Mouse (Mus musculus) adrenal gland, adult (tissue): ENCODE results near the gene Pex5l.

ENCODE experiments used
- DNase-seq, 2 experiments: peaks; one replicate each; pipeline ENCODE4 v3.0.0; 2022 to 2023; ENCODE audit warnings: low spot score in 1 of 2; ENCODE audit not compliant: inconsistent age in 2 of 2

The Pex5l gene

DNA sequence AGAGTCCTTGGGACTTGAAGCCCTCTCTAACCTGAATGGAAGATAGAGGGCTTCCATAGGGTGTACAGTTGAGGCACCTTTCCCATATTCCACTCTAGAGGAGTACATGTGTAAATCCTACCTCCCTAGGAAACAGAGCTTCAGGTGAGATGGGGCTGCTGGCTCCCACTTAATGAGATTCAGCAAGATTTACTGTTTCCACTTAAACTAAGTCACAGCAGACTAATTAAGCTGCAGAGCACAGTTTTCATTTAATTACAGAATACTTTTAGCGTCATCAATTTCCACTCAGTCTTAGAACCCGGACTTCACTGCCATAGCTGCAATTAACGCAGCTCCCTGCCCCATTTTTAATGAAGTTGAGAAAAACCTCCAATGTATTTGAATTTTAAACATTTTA, 181.6 kb downstream of the Pex5l start:
- no peak for DNase-seq

DNA sequence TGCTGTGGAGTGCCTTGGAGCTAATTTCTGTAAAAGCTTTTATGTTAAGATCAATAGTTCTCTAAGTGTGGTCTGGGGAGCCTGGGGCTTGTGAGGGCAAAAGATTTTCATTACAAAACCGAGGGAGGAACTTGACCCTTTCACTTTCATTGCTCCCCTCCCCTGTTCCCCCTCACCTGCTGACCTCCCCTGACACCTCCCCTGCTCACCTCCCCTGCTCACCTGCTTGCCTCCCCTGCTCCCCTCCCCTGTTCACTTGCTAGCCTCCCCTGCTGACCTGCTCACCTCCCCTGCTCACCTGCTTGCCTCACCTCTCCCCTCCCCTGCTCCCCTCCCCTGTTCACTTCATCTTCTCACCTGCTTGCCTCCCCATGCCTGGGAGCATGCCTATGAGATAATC, 191.7 kb downstream of the Pex5l start:
- no peak for DNase-seq

DNA sequence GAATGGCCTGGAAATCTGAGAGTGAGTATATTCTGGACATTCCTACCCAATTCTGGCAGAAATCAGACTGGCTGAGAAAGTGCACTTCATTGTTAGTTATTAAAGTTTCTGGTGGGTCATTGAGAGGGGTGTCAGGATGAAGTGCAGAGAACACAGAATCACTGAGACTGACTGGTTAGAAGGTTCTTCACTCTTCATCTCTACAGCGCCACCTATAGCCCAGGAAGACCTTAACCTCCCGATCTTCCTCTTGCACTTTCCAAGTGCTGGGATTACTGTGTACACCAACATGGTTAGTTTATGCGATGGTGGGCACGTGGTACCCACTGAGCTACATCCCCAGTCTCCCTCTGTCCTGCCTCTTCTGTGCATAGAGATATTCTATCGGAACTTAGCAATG, 195.6 kb downstream of the Pex5l start:
- no peak for DNase-seq

DNA sequence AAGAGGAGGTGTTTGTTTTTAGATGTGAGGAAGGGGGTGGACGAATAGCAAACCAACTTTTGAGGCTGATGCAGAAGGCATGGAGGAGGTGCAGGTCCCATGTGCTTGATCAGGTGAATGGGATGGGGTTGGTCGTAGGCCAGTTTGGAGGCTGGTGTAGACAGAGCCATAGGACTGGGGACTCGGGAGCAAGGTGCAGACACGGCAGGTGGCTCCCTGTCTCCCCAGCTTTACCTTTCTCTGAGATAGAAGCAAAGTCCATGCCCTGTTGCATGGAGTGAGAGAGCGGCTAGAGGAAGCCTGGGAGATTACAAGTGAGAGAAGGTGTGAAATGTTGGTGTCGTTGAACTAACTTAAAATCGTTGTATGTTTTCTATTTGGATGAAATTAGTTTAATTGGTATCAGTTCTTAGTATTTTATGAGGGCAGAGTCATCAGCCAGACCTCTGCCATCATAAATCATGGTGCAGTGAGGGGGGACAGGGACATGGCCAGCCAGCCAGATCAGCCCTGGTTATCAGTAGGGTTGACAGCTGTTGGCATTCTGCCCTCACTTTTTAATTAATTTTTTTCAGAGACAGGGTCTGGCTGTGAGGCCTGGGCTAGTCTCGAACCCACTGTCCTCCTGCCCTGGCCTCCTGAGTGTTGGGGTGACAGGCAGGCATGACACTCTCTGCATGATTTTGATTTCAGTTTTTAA, 203.1 kb downstream of the Pex5l start:
- peak in 1 of 2 experiments; percentile 32 for DNase-seq

DNA sequence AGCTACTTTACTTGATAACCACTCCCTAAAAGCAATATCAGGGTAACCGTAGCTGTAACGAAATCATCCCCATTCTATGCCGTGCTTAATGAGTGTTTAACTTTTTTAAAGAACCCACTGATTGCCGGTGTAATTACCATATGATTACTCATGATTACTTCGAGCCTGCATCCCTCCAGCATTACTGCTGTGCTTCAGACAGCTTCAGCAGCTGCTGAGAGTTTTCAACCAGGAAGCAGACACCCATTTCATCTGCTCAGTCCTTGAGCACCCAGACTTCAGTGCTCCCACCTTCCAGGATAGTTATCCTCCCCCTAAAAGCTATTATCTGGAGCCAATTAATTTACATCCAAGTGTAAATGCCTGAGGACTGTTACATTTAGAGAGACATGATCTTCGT, 218.9 kb downstream of the Pex5l start:
- no peak for DNase-seq

DNA sequence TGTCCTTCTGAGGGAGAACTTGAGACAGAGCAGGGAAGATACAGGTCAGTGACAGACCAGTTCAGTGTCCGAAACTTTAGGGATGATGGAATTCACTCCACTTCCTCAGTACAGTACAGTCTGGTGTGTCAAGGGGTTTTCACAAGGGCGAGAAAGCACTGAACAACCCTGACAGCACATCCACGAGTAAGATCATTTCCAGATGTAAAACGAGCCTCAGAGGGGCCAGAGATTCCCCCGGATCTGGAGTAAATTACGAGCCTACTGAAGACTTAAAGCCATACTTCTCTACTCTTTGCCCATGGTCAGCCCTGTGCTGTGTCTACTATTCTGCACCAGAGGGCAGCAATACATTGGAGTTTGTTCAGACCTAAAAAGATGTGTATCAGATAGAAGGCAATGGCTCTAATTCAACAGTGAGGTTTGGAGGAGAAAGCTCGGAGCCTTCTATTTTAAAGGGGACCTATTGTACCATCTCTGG, 232.9 kb downstream of the Pex5l start:
- DNase-seq: peak in 1 of 2 experiments; percentile 35

DNA sequence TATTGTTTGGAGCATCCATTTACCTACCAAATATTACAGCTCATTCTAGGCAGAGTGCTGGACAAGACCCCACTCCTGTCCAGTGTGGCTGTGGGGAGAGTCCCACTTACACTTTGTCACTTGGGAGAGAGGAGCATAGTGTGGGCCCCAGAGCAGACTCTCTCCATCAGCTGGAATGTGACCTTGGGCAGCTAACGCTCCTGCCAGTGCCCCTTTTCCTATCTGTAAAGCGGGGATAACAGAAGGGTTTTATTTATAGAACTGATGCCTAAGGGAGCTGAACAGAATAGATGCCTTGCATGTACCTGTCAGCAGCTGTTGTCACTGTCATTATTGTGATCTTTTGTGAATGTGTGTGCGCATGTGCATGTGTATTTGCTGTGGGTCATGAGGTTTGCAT, 234.6 kb downstream of the Pex5l start:
- DNase-seq: no peak

DNA sequence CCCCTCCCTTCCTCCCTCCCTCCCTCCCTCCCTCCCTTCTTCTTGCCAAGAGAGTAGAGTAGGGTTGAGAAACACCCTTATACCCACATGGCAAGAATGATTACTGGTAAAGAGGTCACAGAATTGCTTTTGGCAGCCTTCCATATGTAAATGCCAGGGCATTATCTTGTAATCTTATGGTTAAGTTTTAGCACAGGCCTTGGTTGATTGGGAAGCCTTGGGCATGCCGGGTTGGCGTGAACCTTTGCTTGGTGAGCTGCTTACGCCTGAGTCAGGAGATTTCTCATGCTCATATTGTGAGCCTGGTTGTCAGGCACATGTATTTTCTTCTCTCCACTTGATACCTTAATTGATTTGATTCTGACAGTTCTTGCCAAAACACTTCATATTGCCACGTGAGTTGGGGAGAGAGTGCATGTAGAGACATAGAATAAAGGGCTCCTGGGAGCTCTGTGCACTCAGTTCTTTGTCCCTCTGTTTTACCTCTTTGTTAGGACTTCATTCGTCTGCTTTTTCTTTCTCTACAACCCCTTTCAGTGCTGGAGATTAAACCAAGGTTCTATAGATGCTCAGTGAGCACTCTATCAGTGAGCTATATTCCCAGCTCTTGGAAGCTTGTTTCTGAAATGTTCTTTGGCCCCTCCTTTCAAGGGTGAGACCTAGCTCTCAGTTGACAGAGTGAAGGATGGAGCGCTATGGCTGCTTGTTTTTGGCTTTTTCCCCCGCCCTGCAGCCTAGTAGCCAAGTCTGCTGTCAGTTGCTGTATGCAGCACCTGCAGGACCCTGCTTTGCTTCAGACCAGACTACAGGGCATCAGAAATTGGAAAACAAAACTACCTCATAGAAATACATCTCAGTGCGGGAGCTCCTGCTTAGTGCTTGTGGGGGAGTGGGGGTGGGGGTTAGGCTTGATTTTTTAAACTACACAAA, 236.9 kb downstream of the Pex5l start:
- peak in 1 of 2 experiments; percentile 60 for DNase-seq

DNA sequence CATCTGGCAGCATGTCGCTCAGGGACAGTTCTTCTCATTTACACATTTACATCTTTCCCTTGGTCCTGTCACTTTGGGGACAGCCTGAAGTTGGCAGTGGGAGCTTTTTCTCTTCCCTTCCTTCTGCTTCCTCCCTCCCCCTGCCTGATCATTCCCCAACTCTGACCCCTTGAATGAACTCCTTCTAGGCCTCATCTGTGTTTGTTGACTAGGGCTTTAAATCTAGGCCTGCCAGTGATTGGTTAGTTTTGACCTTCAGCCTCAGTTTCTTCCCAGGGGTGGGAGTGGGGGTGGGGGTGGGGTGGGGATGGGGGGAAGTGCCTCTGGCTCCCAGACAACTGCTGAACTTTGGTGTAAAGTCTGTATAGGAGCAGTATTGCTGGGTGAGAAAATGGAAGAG, 238.4 kb downstream of the Pex5l start:
- no peak for DNase-seq

DNA sequence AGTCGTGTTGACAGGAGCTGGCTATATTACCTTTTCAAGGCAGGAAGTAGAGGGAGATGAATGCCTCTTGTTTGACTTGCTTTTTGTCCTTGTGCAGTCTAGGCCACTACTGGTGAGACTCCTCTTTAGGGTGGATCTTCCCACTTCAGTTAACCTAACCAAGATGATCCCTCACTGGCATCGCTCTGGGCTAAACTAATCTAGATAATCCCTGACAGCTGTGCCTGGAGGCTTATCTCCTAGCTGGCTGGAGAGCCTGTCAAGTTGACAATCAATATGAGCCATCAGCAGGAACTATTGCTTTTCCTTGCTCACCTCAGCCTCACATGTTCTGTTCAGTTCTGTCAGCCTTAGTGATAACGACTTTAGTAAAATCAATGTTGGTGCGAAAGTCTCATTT, 239.6 kb downstream of the Pex5l start:
- DNase-seq: no peak
